Mouse (Mus musculus) stomach, embryonic 16.5 days (tissue): Measurements from ENCODE around the gene Gm17324. TPM values are rescaled to one million over a fixed set of nuclear protein-coding genes. Genes with fewer than 3 reads are reported as not detected.

Experiments used
- ATAC-seq: fragments of 200-750 bp; cut with Nextera tagmentation; 2 replicates; pipeline ENCODE4 v1.8.0; 2017; ENCODE audit warnings: moderate number of reproducible peaks, moderate TSS enrichment; ENCODE audit not compliant: insufficient read depth, low FRiP score
- H3K27ac ChIP-seq: fragments of 300-500 bp; sonication (generic); 2 replicates; pipeline ENCODE4 v1.5.1; 2014; ENCODE audit warnings: low read length
- H3K27me3 ChIP-seq: fragments of 300-500 bp; sonication (generic); 2 replicates; pipeline ENCODE4 v1.6.1; 2014; ENCODE audit warnings: low read length, control low read depth, mixed read lengths; ENCODE audit not compliant: control insufficient read depth, insufficient read depth
- H3K36me3 ChIP-seq: fragments of 300-500 bp; sonication (generic); 2 replicates; pipeline ENCODE4 v1.6.1; 2014; ENCODE audit warnings: low read length; ENCODE audit not compliant: control insufficient read depth, insufficient read depth
- H3K4me1 ChIP-seq: fragments of 300-500 bp; sonication (generic); 2 replicates; pipeline ENCODE4 v1.6.1; 2014; ENCODE audit warnings: low read length, control low read depth, mixed read lengths; ENCODE audit not compliant: control insufficient read depth, insufficient read depth
- H3K4me2 ChIP-seq: fragments of 300-500 bp; sonication (generic); 2 replicates; pipeline ENCODE4 v1.6.1; 2014; ENCODE audit warnings: low read depth, low read length, mixed read lengths
- H3K4me3 ChIP-seq: fragments of 300-500 bp; sonication (generic); replicated peaks from 2 replicates; pipeline ENCODE4 v1.5.1; 2014; ENCODE audit warnings: mild to moderate bottlenecking, low read length
- H3K9ac ChIP-seq: fragments of 300-500 bp; sonication (generic); 2 replicates; pipeline ENCODE4 v1.6.1; 2014; ENCODE audit warnings: low read length
- H3K9me3 ChIP-seq: fragments of 300-500 bp; sonication (generic); replicated peaks from 2 replicates; pipeline ENCODE4 v1.6.1; 2016; ENCODE audit warnings: low read length, control low read depth; ENCODE audit not compliant: control insufficient read depth
- WGBS: fragments of 180-500 bp; shearing (Covaris S2); extraction: QIAGEN DNeasy Blood & Tissue Kit; methylation state at CpG from one replicate; pipeline ENCODE4 v1.1.7; 2014; 5-methylcytosine and 5-hydroxymethylcytosine counted together
- microRNA-seq: library from miRNA; unstranded; fragments of <30 nt; microRNA quantifications from one replicate; pipeline ENCODE4, GENCODE M21; 2016
- polyA plus RNA-seq: library from polyadenylated mRNA; unstranded; fragments of >200 nt; fragmentation: Nextera tagmentation; extraction: Ambion mirVana; gene quantifications from 2 replicates; pipeline ENCODE4 v1.2.1, GENCODE M21; 2015

Gene Gm17324
- polyA plus RNA-seq, 1 experiment from 2014 or later, result 0.62 TPM

- Histone ChIP-seq H3K27me3 (no peaks in the 10 kb centered on the region), H3K9me3 (no peaks in the 10 kb centered on the region), H3K27ac (no peak overlapping the region), H3K36me3 (no peaks in the 10 kb centered on the region), H3K9ac (peak overlapping the region; percentile 56), H3K4me1 (no peaks in the 10 kb centered on the region), H3K4me3 (peak overlapping the region; percentile 39), H3K4me2 (peak overlapping the region; percentile 62)
- no peak for ATAC-seq
- 19% methylated on average over 23 of the region's 27 CpGs for WGBS
Observed at GRCm38 (mm10) chr9:78427362-78427781, 21.2 kb downstream of the Gm17324 start.

GRCm38 (mm10) chr9:78401596-78401995, 47.0 kb downstream of the Gm17324 start:
- Histone ChIP-seq H3K36me3 (no peaks in the 10 kb centered on the region), H3K27me3 (peaks cover 5% of the 10 kb centered on the region), H3K27ac (no peak overlapping the region), H3K4me3 (no peak overlapping the region), H3K4me1 (no peaks in the 10 kb centered on the region), H3K4me2 (no peak overlapping the region), H3K9ac (no peak overlapping the region), H3K9me3 (no peaks in the 10 kb centered on the region)
- ATAC-seq, result no peak
- WGBS, result 91% methylated on average over 7 of the region's 7 CpGs

GRCm38 (mm10) chr9:78400570-78400969, 48.0 kb downstream of the Gm17324 start:
- H3K9ac ChIP-seq, result no peak overlapping the region
- H3K27ac ChIP-seq, result no peak overlapping the region
- no peak overlapping the region for H3K4me3 ChIP-seq
- WGBS, result 61% methylated on average over 5 of the region's 5 CpGs
- H3K4me1 ChIP-seq, result peaks cover 4% of the 10 kb centered on the region
- no peak for ATAC-seq
- H3K9me3 ChIP-seq, result no peaks in the 10 kb centered on the region
- no peaks in the 10 kb centered on the region for H3K36me3 ChIP-seq
- peaks cover 14% of the 10 kb centered on the region for H3K27me3 ChIP-seq
- no peak overlapping the region for H3K4me2 ChIP-seq

Small RNAs within 50 kb of the gene (microRNA-seq; reads per million reads assigned to microRNA genes)
- not detected for gene Gm26377

Other genes starting within 250 kb of the Gm17324 start
- 109 and 152 TPM in 2 replicates for gene Gsta1, start 218.1 kb downstream of the Gm17324 start, polyA plus RNA-seq
- 87.2 and 133 TPM in 2 replicates for gene Gm3776, start 191.7 kb downstream of the Gm17324 start, polyA plus RNA-seq
- gene Gm10639, start 158.9 kb downstream of the Gm17324 start, polyA plus RNA-seq, result 0.36 and 0.65 TPM in 2 replicates
- gene Omt2a, start 134.0 kb downstream of the Gm17324 start, polyA plus RNA-seq, result not detected in 2 replicates
- gene Omt2b, start 121.2 kb downstream of the Gm17324 start, polyA plus RNA-seq, result not detected in 2 replicates
- 31.3 and 32.1 TPM in 2 replicates for gene Gsta2, start 93.0 kb downstream of the Gm17324 start, polyA plus RNA-seq
- 0.23 TPM in 1 of 2 replicates, not detected in the other for gene Dppa5a, start 80.6 kb downstream of the Gm17324 start, polyA plus RNA-seq
- 0.55 and 0.75 TPM in 2 replicates for gene Ooep, start 70.1 kb downstream of the Gm17324 start, polyA plus RNA-seq
- gene Ddx43, start 53.0 kb downstream of the Gm17324 start, polyA plus RNA-seq, result 0.14 and 0.15 TPM in 2 replicates
- gene Cgas, start 5.5 kb downstream of the Gm17324 start, polyA plus RNA-seq, result 2.2 and 2.9 TPM in 2 replicates
- 24.4 and 26.0 TPM in 2 replicates for gene Mto1, start 578 bp downstream of the Gm17324 start, polyA plus RNA-seq
- 4,219 and 4,255 TPM in 2 replicates for gene Eef1a1, start 40.4 kb upstream of the Gm17324 start, polyA plus RNA-seq
- 21.4 and 23.2 TPM in 2 replicates for gene Slc17a5, start 139.3 kb upstream of the Gm17324 start, polyA plus RNA-seq
- gene Cd109, start 166.8 kb upstream of the Gm17324 start, polyA plus RNA-seq, result 13.6 and 14.1 TPM in 2 replicates